Mouse (Mus musculus) T-helper 1 cell (primary cell): Measurements from ENCODE around the gene 1700109H08Rik.
"Not testable (repeated sequence)": the region's sequence is repeated elsewhere in the genome, so short reads cannot be mapped to it uniquely, and the experiment has no call there.

ENCODE experiments used
- in situ Hi-C: fragments of 300-600 bp; cut with MboI, MseI; formaldehyde crosslinking; loops from one replicate; pipeline ENCODE4 v1.15.1; 2025; ENCODE audit warnings: high pct_unique_total_duplicates

Gene 1700109H08Rik

DNA sequence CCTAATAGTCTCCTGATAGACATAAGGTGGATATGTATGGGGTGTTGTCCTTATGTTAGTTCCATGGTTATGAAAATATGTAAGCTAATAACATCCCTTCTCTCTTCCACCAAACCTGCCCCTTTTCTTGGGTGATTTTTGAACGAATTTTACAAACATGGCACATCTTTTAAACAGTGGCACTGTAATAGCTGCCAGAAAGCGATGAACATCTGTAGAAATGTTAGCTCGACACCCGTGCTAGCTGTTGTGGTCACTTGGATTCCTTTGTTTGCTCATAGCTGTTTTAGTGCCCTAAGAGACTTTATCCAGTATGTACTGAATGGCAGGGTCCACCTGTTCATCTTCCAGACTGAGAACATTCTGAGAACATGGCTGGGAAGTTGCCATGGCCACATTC, at the start of gene 1700109H08Rik:
1700109H08Rik (plus strand) TSS at position 301 of the 400 bp plus-strand sequence.
- in situ Hi-C loops = no loop called here

DNA sequence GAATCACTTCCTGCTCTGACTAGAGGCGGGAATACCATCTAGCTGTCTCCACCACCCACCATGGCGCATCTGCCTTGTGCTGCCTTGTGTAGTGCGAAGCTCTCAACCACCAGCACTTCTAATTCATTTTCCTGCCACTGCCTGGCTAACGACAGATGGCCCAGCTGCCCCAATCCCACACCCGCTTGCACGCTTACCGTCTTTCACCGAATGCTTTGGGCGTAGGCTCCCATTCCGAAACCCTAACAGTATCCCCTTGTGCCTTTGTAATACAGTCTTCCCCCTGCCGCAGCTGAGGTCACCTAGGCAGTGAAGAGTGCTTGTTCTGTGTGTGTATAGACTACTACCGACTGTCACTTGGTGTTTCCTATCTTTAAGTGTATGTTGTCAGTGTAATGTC, 49.6 kb upstream of the 1700109H08Rik start:
- in situ Hi-C loops = no loop called here

DNA sequence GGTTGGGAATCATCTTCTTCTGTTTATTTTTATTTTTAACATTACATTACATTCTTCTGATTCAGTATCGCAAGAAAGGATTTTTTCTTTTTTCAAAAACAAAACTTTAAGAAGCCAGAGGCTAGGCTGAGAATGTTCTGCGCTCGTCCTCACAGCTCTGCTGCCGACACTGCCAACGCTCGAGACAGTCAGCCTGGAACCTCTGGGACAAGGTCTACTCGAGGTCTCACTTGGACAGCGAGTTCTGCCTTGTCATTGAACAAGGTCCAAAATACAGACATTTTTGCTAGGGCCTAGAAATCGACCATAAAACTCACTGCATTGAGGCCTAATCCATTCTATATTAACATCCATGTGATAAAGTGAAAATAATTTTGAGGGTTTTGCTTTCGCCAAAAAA, 48.5 kb upstream of the 1700109H08Rik start:
- in situ Hi-C loops = no loop called here

GRCm38 (mm10) chr5:3527041-3527691, 44.2 kb upstream of the 1700109H08Rik start:
- in situ Hi-C loops = no loop called here

DNA sequence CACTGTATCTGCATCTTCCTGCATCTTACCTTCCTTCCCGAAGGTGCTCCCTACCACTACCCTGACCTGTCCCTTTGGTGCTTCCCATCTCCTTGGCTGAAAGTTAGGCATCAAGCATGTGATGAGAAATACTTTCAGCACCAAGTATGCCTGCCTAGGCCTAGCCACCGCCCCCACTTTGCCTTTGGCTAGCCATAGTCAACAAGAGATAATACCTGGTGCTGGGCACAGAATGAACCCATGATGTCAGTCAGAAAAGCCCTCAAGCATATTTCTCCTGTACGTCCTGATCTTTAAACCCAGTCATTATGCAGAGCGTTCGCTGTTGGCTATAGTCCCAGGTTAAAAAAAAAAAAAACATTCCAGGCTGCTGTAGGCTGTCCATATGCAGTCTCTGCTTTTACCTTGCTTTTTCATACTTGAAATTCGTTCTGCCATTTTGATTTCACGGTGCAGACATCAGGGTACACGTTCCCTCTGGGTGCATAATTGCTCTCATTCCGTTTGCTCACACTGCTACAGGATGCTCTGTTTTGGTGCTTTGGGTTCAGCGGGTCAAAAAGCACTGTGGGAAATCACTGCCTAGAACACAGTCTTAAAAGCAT, 41.7 kb upstream of the 1700109H08Rik start:
- in situ Hi-C loops = no loop called here

DNA sequence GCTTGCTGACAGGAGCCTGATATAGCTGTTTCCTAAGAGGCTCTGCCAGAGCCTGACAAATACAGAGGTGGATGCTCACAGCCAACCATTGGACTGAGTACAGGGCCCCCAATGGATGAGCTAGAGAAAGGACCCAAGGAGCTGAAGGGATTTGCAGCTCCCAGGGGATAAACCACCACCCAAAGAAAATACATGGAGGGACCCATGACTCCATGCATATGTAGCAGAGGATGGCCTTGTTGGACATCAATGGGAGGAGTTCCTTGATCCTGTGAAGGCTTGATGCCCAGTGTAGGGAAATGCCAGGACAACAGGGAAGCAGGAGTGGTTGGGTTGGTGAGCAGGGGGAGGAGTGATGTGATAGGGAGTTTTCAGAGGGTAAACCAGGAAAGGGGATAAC, 39.3 kb upstream of the 1700109H08Rik start:
- in situ Hi-C loops = not testable (repeated sequence)

DNA sequence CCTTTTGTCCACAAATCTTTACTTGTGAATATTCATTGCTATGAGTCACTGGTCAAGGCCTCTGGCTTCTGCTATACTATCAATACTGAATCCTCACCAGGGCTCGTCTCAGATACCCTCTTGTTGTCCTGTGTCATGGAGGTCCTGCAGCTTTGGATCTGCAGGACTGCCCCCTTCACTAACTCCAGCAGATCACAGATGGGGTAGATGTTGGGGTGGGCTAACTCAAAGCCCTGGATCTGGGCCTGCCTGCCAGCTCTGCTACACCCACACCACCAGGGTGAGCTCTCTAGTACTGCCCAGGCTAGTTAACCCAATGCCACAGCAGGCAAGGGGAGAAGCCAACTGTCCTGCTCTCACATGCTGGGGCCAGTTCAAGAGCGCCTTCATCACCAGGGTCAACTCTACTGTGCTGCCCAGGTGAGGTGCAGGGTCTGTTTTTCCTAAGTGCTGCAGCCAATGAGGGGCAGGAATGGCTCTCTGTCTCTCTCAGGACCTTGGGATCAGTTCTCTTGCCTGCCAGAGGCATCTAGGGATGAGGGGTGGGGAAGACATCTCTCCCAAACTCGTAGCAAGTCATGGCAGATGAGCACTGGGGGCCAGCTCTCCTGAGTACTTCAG, 34.7 kb upstream of the 1700109H08Rik start:
- in situ Hi-C loops = no loop called here

DNA sequence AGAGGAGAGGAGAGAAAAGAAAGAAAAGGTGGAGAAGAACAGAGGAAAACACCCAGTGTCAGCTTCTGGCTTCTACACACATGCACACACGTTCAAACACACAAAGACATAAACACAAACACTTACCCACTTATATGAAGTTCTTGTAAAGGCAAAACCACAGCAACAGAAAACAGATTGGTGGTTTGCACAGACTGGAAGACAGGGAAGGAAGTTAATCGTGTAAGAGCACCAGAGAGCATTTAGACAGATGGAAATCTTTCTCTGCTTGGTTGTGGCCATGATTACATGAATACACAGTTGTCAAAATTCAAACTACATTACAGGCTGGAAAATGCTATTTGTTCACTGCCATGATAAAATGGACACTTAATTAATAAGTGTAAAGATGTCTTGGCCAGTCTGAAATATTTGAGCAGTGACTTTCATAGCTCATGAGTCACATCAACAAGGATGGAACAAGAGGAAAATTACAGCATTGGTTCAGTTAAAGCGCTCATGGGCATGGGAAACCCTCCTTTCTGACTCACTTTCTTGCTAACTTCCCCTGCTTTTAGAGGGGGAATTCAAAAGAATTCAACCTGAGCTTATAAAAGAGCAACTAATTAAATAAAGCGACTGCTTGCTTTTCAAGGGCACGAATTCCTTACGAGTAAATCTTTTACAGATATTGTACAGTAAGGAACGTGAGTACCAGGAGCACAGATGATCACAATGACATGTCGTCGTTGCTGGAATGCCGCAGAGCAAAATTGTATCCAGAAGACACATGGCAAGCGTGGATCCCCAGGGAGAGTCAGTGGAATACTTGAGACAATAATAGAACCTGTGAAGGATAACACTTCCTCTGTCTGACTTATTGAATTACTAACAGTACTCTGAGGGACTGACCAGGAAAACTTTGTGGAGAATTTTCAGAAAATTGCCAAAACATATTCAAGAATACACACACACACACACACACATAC, 32.6 kb upstream of the 1700109H08Rik start:
- in situ Hi-C loops = no loop called here

DNA sequence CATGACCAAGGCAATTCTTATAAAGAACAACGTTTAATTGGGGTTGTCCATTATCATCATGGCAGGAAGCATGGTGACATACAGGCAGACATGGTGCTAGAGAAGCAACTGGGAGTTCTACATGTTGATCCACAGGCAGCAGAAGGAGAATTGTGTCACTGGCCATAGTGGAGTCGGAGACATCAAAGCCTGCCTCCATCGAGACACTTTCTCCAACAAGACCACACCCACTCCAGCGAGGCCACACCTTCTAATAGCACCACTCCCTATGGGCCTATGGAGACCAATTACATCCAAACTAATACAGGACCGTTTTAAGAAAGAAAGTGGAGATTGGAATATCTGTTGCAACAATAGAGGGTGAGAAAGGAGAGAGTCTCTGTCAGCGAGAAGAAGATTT, 29.5 kb upstream of the 1700109H08Rik start:
- in situ Hi-C loops = no loop called here

- in situ Hi-C loops = no loop called here
These were observed 27.5 kb upstream of the 1700109H08Rik start, which contains the start of gene Fam133b for GRCm38 (mm10) chr5:3543629-3544479. Gene Fam133b, plus strand, starts transcription at chr5:3543833.

DNA sequence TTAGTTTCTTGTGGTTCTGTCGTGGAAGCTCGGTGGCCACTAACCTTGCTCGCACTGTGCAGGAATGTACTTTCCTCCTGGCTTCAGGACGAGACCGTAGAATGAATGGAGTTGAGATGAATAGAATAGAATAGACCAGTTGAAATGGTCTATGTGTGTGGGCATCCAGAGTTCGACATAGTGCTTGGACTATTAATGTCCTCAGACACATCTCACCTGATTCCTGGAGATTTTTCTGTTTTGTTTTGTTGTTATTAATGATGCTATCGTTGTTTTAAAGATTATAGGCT, 26.9 kb upstream of the 1700109H08Rik start:
- in situ Hi-C loops = no loop called here

DNA sequence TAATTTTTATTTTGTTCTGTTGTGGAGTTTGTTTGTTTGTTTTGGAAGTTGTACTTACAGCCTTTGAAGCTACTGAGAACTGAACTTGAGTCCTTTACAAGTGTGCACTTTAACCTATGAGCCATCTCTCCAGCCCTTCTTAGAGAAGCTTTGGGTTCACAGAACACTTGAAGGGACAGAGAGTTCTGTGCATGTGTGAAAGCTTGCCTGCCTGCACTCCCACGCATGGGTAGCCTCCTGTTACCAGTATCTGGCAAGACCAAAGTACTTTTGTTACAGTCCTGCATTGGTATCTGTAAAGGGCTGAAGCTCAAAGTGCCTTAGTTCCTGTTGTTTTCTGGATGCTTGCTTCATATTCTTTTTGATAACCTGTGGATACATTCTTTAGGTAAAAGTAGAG, 25.1 kb upstream of the 1700109H08Rik start:
- in situ Hi-C loops = no loop called here

DNA sequence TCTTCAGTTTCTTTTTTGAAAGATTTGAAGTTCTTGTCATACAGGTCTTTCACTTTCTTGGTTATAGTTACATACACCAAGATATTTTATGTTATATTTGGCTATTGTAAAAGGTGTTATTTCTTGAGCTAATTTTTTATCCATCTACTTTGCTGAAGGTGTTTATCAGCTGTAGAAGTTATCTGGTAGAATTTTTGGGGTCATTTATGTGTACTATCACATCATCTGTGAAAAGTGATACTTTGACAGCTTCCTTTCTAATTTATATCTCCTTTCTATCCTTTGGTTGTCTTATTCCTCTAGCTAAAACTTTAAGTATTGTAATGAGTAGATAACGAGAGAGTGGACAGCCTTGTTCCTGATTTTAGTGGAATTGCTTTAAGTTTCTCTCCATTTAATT, 19.9 kb upstream of the 1700109H08Rik start:
- in situ Hi-C loops = loop anchor here (5.0 kb wide), 1 partner anchor 41 kb away; no protein-coding TSS in a partner anchor

DNA sequence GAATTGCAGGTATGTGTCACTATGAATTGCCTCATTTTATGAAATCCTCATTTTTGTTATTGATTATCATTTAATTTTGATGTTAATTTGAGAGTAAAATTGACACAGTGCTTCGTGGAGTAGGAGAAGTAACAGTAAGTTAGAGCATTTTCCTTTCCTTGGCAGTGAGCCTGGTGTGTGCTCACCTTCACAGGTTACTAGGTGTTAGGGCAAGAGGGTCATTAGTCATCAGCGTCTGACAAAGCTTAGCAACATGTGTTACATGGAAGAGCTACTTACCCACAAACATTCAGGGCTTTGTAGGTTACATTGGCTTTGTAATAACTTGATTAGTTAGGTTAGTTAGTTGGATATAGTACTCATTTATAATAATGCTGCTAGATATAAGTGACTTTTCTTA, 17.2 kb upstream of the 1700109H08Rik start:
- in situ Hi-C loops = loop anchor here (5.0 kb wide), 1 partner anchor 38 kb away; no protein-coding TSS in a partner anchor

DNA sequence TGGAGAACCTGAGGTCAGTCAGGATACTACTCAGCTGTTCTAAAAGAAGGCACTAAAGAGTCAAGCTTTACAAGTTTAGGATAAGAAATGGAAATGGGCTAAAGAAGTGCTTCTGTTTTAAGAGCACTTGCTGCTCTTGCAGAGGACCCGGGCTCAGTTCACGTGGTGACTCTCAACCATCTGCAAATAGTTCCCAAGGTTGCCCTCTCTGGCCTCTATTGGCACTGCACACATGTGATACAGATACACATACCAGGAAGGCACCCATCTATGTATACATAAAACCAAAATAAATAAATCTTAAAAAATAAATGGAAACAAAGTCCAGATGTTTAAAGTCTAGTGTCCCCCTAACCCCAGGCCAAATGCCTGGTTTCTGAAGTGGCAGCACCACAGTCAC, 3.5 kb downstream of the 1700109H08Rik start:
- in situ Hi-C loops = loop anchor here (25.0 kb wide), 1 partner anchor 512 kb away; no protein-coding TSS in a partner anchor

DNA sequence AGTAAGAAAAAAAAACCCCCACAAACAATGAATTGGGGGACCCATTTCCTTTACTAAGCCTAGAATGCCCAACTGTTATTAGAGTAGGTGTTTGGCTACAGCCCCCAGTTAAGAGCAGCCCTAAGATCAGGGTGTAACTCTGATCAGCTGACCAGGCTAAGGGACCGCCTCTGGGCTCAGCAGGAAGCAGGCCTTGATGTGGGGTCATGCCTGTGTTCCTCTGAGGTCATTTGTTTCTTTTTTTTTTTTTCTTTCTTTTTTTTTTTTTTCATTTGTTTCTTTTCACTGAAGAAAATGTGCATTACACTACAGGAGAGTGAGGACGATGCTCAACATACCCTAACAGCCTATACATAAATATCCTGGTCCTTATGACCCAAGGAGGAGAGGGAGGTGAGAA, 6.6 kb downstream of the 1700109H08Rik start:
- in situ Hi-C loops = loop anchor here (25.0 kb wide), 1 partner anchor 509 kb away; no protein-coding TSS in a partner anchor

DNA sequence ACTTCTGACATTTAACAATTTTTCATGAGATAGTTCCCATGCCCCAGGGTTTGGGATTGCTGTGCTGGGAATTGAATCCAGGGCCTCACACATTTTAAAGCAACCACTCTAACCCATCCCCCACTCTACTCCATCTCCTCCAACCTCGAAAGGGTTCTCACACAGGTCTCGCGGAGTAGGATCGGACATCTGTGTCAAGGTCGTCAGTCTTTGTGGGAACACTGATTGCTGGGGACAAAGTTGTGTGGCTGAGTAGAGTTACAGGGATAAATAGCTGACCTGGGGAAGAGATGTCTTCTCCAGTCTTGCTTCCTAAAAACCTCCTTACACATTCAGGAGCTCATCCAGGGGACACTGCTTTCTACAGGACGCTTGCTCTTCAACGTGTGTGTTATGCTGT, 7.7 kb downstream of the 1700109H08Rik start:
- in situ Hi-C loops = loop anchor here (25.0 kb wide), 1 partner anchor 508 kb away; no protein-coding TSS in a partner anchor

- in situ Hi-C loops = loop anchor here (5.0 to 25.0 kb wide), 3 partner anchors 206 to 491 kb away; partner anchors contain the start of genes Ankib1, Cdk6 and Krit1
These were observed 24.5 kb downstream of the 1700109H08Rik start, which contains the start of gene Pex1 for GRCm38 (mm10) chr5:3595693-3596398. Gene Pex1, plus strand, starts transcription at chr5:3596066.

DNA sequence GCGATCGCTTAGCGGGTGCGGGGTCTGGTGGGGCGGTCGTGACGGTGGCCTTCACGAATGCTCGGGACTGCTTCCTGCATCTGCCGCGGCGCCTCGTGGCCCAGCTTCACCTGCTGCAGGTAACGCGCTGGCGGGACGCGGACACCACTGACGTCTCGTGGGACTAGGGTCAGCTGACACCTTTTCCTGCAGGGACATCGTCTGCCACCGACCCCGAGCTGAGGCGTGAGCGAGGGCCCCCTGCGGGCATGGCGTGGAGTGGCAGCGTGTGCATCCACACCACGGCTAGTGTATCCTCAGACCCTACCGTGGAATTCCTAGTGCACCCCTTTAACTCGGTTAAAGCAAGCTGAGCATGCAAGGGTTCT, 25.0 kb downstream of the 1700109H08Rik start, which contains the start of gene Rbm48:
Rbm48 (minus strand) TSS at position 187 of the 368 bp plus-strand sequence.
- in situ Hi-C loops = loop anchor here (5.0 to 25.0 kb wide), 3 partner anchors 206 to 491 kb away; partner anchors contain the start of genes Ankib1, Cdk6 and Krit1

DNA sequence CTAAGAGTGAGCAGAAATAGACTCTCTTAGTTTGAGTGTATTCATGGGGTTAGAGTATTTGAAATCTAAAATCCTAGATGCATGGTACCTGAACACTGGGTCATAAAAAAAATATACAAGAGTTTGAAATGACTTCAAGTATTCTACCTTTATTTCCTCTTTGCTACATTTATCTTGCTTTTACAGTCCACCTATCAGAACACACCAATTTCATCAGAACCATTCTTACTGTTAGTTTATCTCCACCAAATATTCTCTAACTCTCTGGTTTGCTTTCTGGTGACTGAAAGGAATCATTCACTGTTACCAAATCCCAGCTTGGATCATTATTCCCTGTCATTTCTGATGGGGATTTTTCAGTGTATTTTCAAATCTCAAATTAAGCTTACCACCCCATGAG, 25.8 kb downstream of the 1700109H08Rik start:
- in situ Hi-C loops = loop anchor here (5.0 to 25.0 kb wide), 3 partner anchors 205 to 490 kb away; partner anchors contain the start of genes Ankib1, Cdk6 and Krit1
